Mouse (Mus musculus) lung, adult 2 months (tissue): ENCODE data around the gene Zfp654.

Experiments
- CTCF ChIP-seq: fragments of 200-500 bp; IDR thresholded peaks from 2 replicates; pipeline ENCODE4 v1.5.1; 2011; ENCODE audit warnings: mild to moderate bottlenecking, low read length, control low read depth; ENCODE audit not compliant: insufficient read depth
- POLR2A ChIP-seq: fragments of 200-500 bp; IDR thresholded peaks from 2 replicates; pipeline ENCODE4 v1.6.1; 2011; ENCODE audit warnings: low read depth, mild to moderate bottlenecking, control low read depth, low read length, borderline replicate concordance; ENCODE audit errors: extremely low read depth

DNA sequence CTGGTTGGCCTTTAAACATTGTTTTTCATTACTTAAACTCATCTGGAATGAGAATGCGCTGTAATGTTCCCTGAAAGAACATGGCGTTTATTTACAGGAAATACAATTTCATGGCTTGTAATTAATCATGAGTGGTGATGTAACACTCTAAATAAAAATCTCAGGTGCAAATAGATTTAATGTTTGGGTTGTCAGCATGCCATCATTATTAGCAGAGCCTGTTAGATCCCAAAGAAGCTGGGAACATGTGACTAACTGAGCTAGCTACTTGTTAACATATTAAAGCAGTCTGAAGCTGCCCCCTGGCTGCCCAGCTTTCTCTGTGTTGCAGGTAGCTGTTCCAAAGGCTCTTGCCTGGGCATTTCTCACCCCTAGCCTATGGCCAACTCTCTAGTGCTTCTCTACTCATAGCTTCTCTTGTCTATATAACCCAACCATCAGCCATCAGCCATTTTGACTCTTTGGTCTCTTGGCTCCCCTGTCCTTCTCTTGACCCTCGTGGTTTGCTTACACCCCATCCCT, 27.2 kb upstream of the Zfp654 start:
- TF ChIP-seq POLR2A (no peak), CTCF (no peak)
